Mouse (Mus musculus) layer of hippocampus, adult 11-12 months (tissue): ENCODE measurements around the gene Cd180.
"Not testable (repeated sequence)": the region's sequence is repeated elsewhere in the genome, so short reads cannot be mapped to it uniquely, and the experiment has no call there.

Source experiments
- DNase-seq: peaks from one replicate; pipeline ENCODE4 v3.0.0; 2022; ENCODE audit warnings: low spot score

Cd180 gene

DNA sequence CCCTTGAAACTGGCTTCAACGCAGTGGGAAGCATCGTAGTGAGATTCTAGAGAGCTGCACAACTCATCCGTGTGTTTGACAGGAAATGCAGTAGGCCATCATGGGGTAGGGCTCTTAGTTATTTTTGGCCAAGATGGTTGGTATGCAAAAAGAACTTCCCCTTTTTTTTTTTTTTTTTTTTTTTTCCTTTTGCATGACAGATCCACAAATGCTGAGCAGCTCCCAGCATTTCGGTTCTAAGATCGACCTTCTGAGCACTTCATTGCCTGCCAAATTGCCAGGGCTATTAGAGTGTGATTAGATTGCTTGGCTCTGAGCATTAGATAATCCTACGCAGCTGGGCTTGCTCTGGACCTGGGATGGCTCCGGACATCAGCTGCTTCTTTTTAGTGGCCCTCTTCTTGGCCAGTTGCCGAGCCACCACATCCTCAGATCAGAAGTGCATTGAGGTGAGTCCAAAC, at the start of gene Cd180:
Gene Cd180, plus strand, starts transcription at position 218 of the 461 bp plus-strand sequence.
- DNase-seq: peak; percentile 24

DNA sequence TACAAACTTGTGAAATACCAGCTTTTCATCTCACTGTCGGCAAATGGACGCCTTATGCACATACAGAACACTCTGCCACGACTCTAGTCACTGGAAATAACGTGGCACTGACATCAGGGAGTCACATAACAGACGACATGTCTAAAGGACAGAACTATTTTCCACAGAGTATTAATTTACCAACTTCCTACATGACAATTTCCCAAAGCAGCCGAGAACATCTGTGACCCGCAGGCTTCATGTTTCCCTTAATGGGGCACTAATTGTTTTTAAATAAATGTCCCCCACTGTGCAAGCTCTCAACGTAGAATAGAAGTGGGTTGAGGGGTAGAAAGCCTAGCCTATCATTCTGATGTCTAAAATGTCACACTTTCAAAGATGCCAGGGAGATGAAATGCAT, 49.0 kb upstream of the Cd180 start:
- DNase-seq: no peak

DNA sequence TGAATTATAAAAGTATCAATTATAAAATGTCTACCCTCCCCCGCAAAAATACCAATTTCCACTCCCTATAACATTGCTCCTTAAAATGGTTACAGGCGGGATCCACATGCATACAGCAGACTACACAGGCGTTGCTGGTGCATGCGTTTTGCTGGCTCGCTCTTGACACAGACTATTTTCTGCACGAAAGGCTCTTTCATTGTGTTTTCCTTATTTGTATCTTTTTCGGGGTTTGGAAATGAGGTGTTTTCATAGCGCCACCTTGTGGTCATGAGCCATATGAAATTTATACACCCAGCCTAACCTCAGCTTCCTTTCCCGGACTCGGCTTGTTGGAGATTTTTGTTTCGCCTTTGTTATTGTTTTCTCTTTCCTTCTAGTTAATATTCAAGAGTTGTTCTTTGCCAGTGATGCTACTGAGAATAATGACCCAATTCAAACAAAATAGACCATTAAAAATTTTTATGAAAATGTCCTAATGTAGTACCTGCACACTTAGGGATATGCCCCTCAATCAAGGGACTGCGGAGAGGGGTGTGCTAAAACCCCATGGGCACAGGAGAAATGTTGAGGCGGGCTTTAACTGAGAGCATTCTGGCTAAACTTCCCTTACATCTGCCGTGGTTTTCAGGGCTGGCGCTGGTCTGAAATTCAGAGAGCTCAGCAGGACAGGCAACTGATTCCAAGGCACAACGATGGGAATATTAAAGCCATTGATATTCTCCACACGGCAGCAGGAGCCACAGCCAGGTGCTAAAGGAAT, 48.4 kb upstream of the Cd180 start:
- DNase-seq: peak; percentile 91

- no peak for DNase-seq
Observed at GRCm38 (mm10) chr13:102646271-102646771, 47.0 kb upstream of the Cd180 start.

DNA sequence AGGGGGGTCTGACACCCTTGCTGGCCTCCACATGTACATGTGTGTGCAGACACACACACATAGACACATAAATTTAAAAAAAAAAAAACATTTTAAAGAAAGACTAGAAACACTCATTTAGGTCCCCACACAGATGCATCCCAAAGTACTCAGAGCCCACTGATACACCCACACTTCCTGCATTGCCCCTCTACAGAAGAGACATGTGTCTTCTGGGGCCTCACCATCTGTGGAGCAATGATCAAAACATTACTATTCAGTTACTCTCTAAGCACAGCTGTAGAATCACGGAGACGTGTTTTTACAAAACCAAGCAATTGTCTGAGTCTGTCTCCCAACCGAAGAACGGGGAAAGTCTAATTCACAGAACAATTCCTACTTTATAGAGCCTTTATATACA, 45.8 kb upstream of the Cd180 start:
- no peak for DNase-seq

DNA sequence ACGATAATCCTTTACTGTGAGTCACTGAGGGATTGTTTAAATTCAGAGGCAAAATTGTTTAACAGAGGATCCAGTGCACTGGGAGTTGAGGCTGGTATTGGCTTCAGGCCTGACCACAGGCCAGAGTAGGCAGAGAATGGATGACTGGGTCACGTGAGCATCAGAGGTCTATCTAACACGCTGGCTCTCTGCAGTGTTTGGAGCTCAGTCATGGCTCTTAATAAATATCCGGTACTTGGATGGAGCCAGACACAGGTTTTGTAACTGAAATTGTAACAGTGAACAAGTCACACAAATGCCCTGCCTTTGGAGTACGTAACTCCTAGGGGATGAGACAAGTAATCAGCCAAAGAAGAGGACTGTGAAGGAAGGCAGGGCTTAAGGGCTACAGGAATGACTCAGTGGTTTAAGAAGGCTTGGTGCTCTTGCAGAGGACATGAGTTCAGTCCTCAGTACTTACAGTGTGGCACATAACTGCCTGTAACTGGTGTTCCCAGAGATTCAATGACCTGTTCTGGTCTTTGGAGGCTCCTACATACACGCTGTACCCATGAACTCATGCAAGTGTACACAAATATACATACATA, 41.0 kb upstream of the Cd180 start:
- DNase-seq: no peak

- no peak for DNase-seq
Observed at GRCm38 (mm10) chr13:102655071-102655570, 38.2 kb upstream of the Cd180 start.

DNA sequence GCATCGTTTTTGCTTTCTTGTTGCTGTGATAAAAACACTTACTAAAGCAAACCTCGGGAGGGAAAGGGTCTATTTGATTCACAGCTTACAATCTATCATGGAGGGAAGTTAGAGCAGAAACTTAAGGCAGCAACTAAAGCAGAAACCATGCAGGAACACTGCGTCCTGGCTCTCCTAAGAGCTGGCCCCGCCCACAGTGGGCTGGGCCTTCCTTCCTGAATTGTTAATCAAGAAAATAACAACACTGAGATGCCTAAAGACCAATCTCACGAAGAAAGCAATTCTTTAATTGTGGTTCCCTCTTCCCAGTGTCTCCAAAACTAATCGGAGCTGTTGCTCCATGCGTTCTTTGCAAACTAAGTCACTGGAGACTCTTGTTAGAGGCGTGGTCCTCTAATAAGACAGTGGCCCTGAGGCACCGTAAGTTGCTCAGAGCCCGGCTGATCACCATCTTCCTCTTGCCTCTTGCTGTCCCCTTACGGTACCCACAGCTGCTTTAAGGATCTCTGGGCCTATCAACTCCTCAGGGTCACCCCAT, 37.1 kb upstream of the Cd180 start:
- no peak for DNase-seq

DNA sequence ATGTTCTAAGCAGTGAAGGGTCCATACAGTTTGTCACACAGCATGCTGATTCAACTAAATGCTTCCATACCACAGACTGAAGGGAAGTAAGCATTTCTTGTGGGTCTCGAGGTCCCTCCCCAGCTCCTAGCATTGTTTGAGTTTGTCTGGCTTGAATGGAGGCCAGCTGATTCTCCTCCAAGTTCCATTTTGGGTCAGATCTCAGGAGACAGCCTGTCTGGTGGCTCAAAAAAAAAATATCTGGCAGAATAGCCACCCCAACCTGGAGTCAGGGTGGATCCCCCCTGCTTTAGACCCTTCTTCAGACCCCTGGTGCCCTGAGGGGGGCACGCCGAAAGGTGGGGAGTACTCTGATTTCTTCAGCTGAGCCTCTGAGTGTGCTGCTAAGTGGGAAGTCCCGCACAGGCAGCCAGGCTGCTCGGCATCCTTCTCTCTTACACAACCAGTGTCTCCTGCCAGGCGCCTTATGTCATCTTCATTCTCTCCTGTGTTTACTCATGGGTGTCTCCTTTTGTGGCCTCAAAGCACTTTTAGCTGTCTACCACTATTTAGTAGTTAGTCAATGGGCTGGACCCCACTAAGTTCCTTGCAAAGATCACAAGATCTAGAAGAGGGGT, 35.0 kb upstream of the Cd180 start:
- no peak for DNase-seq

- no peak for DNase-seq
Observed at GRCm38 (mm10) chr13:102664041-102664440, 29.3 kb upstream of the Cd180 start.

DNA sequence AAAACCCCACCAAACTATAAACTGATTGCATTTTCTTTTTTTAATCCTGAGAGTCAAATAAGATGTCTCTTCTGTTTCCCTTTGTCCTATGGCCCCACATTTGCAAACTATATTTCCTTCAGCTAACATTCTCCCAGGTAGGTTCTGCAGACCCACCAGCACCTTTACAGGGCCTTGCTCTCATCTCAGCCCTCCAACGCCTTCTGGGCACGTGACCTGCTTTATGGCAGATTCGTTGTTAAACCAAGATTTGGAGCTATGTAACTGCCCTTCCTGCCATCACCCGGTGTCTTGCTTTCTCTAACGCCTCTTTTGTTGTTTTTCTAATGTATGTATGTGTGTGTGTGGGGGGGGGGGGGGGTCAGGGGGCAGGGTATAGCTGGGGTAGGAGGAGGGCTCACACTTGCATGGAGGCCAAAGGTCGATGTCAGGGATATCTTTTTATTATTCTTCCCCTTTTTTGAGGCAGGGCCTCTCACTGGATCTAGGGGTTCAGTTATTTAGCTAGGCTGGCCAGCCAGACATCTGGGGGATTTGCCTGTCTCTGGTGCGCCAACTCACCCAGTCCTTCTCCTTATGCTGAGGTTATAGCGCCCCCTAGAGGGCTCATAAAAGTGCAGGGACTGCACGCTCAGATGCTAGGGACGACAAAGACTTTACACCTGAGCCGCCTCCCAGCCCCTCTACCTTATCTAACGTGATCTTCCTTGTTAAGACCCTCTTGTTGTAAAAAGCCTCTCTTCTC, 28.3 kb upstream of the Cd180 start:
- DNase-seq: peak; percentile 74

DNA sequence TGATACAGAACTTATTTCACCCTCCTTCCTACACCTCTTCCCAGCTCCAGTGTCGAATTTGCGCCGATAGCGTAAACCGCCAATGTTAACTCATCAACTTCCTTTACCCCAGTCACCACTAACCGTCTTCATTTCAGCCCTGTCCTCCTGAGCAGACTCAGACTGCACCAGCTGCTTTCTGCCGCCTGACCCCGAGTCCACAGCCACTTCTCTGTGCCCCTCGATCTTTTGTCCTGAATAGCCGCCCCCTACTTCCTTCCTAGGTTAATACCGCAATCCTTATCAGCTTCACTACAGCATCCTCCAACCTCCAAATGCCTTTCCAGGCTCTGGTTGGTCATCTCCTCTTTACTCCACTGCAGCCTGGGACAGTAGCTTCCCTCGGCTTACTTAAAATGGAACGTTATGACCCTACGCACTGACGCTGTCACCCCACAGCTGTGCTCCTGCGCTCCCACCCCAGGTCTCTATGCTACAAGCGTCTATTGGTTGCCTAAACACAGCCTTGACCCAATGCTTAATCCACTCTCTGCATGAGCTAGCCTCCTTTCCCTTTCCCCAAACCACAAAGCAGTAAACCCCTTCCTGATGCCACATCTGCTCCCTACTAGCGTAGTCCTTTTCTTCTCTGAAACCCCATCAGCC, 27.6 kb upstream of the Cd180 start:
- DNase-seq: no peak

GRCm38 (mm10) chr13:102666233-102666614, 27.1 kb upstream of the Cd180 start:
- DNase-seq: no peak

GRCm38 (mm10) chr13:102666731-102667130, 26.6 kb upstream of the Cd180 start:
- no peak for DNase-seq

DNA sequence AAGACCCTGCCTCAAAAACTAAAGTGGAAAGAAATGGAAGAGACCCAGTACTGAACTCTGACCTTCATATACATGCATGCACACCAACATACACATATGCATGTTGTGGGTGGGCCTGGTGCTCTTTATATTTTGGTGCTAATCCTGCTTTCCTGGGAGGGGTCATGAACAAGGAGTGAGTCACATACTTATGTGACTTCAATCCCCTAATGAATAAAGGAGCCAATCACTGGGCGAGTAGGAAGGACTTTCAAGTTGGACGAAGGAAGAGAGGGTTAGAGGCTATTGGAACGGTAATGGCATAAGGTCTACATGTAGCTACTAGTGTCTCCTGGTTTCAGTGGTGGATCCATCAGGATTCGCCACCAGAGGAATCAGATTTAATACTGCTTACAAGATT, 26.0 kb upstream of the Cd180 start:
- DNase-seq: no peak

DNA sequence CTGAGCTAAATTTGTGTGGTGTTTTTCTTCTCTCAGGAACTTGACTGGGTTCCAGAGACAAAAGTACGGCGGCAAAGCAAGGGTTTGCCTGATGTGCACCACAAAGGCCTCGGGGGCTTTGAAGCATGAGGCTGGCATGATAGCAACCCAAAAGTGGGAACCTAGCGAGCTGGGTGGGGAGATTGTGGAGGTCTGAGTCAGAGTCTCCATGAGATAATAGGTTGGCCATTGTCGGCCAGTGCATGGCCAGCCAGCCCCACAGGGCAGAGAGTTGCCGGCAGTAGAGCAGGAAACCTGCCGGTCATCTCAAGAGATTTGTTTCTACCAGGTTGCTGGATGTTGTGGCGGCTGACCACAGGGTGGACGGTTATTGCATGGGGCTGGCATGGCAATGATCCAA, 25.5 kb upstream of the Cd180 start:
- no peak for DNase-seq

DNA sequence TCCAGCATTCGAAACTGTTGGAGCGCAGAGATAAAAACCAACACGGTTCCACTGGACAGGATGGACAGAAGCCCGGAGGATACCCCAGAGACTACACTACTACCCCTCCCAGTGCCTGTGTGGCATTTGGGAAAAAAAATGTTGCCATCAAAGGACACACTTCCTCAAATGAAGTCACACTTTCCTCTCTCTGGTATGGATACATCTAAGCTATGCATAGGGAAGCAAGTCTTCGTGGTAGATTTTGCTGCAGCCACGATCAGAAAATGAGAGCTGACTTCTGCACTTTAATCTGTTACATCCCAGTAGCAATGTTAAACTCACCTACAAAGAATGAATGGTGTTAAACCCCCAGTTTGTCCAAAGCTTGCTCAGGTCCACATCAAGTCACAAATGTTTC, 24.4 kb upstream of the Cd180 start:
- DNase-seq: no peak

- DNase-seq: no peak
Observed at GRCm38 (mm10) chr13:102669522-102670256, 23.7 kb upstream of the Cd180 start.

DNA sequence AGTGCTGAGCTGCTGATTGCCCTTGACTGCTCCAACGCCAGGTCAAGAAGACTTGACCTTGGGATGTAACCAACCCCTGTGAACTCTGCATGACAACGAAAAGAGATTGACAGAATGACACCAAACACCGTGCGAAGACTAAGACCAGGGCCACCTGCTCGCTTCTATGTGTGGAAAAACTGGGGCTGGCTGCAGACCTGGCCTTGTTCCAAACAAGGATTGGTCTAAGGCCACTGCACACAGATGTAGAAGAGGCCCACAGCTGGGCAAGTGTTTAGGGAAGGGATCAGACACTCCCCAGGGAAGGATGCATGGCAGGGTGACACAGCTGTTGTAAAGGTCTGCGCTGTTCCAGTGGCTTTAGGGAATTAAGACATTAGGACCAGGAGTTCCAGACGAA, 22.9 kb upstream of the Cd180 start:
- no peak for DNase-seq

- DNase-seq: no peak
Observed at GRCm38 (mm10) chr13:102674083-102674482, 19.3 kb upstream of the Cd180 start.

DNA sequence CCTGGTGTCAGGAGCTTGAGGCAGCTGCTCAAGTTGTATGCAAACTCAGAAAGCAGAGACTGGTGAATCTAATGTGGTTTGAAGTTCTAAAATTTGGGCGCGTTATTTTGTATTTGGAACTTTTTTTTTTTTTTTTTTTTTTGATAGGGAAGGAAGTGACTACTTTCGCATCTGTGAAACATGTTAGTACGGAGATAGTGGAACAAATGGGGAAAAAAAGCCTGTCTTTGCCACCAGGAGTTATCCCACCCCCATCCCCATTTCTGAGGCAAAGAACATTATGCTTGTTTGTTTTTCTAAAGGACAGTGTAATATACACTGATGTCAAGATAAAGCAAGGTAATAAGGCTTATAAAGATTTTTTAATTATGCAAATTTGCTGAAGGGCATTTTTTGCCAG, 15.8 kb upstream of the Cd180 start:
- not testable (repeated sequence) for DNase-seq
